Mouse (Mus musculus) spleen, adult 2 months (tissue): ENCODE data around the gene Zfp618.

Experiments used
- CTCF ChIP-seq: fragments of 200-500 bp; IDR thresholded peaks from 2 replicates; pipeline ENCODE4 v1.5.1; 2011; ENCODE audit warnings: mild to moderate bottlenecking, inconsistent platforms; ENCODE audit not compliant: insufficient read depth, insufficient read length, insufficient replicate concordance; ENCODE audit errors: extremely low read depth
- POLR2A ChIP-seq: fragments of 200-500 bp; IDR thresholded peaks from 2 replicates; pipeline ENCODE4 v1.6.1; 2011; ENCODE audit warnings: low read depth, low read length, inconsistent platforms

DNA sequence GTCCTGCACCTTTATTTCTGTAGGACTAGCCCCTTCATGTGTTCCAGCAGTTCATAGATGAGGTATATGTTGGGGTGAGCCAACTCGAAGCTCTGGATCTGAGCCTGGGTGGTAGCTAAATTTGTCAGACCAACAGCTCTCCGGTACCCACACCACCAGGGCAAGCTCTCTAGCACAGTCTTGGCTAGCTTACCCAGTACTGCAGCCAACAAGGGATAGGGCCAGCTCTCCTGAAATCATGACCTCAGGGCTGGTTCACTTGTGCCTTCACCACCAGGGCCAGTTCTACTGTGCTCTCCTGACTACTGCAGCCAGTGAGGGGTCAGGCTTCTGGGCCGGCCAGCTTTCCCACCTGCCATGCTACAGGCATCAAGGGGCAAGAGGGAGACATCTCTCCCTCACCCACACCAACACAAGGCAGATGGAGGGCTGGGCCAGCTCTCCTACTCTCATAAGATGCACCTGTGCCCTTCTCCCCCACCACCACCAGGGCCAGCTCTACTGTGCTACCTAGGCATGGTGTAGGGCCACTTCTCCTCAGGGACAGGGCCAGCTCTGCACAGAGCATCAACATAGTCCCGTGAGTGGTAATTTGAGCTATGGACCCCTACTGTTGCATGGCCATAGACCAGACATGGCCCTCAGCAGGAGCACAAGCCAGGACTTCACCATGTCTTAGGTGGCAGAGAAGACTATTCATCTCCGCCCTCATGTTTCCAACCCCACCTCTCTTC is 164.7 kb downstream of the Zfp618 start:
- TF ChIP-seq CTCF (no peak), POLR2A (no peak)
